In genomic region chr1:13501938-13502337, GRCm38 (mm10) we compare ENCODE assay signal across 28 mouse cellular contexts.
"Had no signal": no experiment of that assay in that cellular context is flagged by ENCODE, and none has a peak within 500 bp of the region (broad histone marks: within the 10 kb centered on the region; RNA-seq: fewer than 3 reads in every experiment).

No protein-coding gene starts in this region.

- H3K4me2 ChIP-seq: heart, embryonic 11.5 days; heart, embryonic 13.5 days; heart, embryonic 15.5 days; hindbrain, embryonic 12.5 days; hindbrain, embryonic 14.5 days; intestine, embryonic 15.5 days; limb, embryonic 12.5 days; liver, embryonic 11.5 days; liver, embryonic 13.5 days; liver, embryonic 15.5 days had no signal

- H3K9ac ChIP-seq: heart, embryonic 13.5 days; heart, embryonic 15.5 days; hindbrain, embryonic 12.5 days; hindbrain, embryonic 14.5 days; intestine, embryonic 15.5 days; limb, embryonic 12.5 days; liver, embryonic 13.5 days; liver, embryonic 15.5 days; liver, postnatal 0 days had no signal

- H3K4me1 ChIP-seq: heart, embryonic 13.5 days; heart, embryonic 15.5 days; hindbrain, embryonic 10.5 days; hindbrain, embryonic 12.5 days; intestine, embryonic 15.5 days; limb, embryonic 10.5 days; limb, embryonic 12.5 days; liver, embryonic 13.5 days; liver, embryonic 15.5 days had no signal

- H3K27ac ChIP-seq: heart, adult 2 months; heart, embryonic 13.5 days; heart, embryonic 15.5 days; hindbrain, embryonic 10.5 days; hindbrain, embryonic 12.5 days; hindbrain, embryonic 14.5 days; intestine, embryonic 15.5 days; layer of hippocampus, adult 2 months; left cerebral cortex, adult 2 months; limb, embryonic 10.5 days; limb, embryonic 12.5 days; liver, embryonic 13.5 days; liver, embryonic 15.5 days had no signal

- H3K9me3 ChIP-seq: heart, embryonic 13.5 days; heart, embryonic 15.5 days; hindbrain, embryonic 10.5 days; hindbrain, embryonic 12.5 days; intestine, embryonic 15.5 days; limb, embryonic 10.5 days; limb, embryonic 12.5 days; liver, embryonic 13.5 days; liver, embryonic 15.5 days had no signal

- H3K36me3 ChIP-seq: heart, embryonic 13.5 days; heart, embryonic 15.5 days; hindbrain, embryonic 10.5 days; hindbrain, embryonic 12.5 days; intestine, embryonic 15.5 days; limb, embryonic 10.5 days; limb, embryonic 12.5 days; liver, embryonic 13.5 days; liver, embryonic 15.5 days had no signal

- ATAC-seq: hindbrain, embryonic 16.5 days; inflammation-experienced regulatory T-cells, adult 6 months; intestine, embryonic 15.5 days; intestine, postnatal 0 days; liver, postnatal 0 days had no signal

- DNase-seq: gastrocnemius, postnatal 14 days; heart, adult 2 months; heart, postnatal 14 days; heart, postnatal 4 days; kidney, adult 18-20 months; kidney, adult 8-10 months; kidney, postnatal 10 days; kidney, postnatal 25 days; kidney, postnatal 4 days; liver; liver, embryonic 13.5 days; liver, postnatal 0 days had no signal

- H3K27me3 ChIP-seq: heart, embryonic 15.5 days; hindbrain, embryonic 12.5 days; intestine, embryonic 15.5 days; limb, embryonic 12.5 days; liver, embryonic 13.5 days; liver, embryonic 15.5 days had no signal

- H3K4me3 ChIP-seq: heart, adult 2 months; heart, embryonic 13.5 days; heart, embryonic 15.5 days; hindbrain, embryonic 10.5 days; hindbrain, embryonic 12.5 days; intestine, embryonic 15.5 days; layer of hippocampus, adult 2 months; left cerebral cortex, adult 2 months; limb, embryonic 10.5 days; limb, embryonic 12.5 days; liver, embryonic 13.5 days; liver, embryonic 15.5 days had no signal
